Mouse (Mus musculus) embryo, embryonic 11.5 days (tissue): Measurements from ENCODE around the gene Limd1.

Experiments used
- DNase-seq: peaks from one replicate; pipeline ENCODE4 v3.0.0-alpha.2; 2012; ENCODE audit warnings: low read depth, low spot score

The Limd1 gene

DNA sequence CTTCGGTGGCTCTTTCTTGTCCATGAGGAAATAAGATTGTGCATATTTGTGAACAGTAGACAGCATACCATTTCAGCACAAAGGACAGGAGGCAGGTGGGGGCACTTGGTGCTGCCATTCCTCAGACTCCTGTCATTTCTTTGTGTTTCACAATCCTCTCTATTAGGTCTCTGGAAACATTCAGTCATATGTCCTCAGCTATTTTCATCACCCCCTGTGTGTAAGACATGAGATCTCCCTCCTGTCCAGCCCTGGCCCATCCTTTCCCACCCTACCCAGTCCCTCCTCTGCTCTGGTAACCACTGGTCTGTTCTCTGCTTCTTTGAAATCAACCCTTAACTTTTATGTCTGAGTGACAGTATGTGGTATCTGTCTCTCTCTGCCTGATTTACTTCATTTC lies 5.1 kb downstream of the Limd1 start:
- no peak for DNase-seq

DNA sequence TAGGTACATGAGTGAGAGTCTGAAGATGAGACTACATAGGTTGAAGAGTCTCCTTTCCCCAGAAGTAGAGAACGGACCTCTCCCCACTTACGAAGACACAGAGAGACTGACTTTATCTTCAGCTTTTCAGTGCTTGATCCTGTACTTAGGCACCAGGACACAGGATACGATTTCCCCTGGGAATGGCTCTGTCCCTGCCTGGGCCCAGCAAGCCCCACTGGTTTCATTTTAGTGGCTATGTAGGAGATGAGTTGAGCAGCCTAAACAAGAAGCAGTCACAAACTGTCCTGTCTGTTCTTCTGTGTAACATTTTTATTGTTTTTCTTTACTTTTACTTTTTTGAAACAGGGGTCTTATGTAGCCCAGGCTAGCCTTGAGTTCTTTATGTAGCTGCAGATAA lies 6.3 kb downstream of the Limd1 start:
- no peak for DNase-seq

- no peak for DNase-seq
These were observed 7.1 kb downstream of the Limd1 start for GRCm38 (mm10) chr9:123485561-123485960.

DNA sequence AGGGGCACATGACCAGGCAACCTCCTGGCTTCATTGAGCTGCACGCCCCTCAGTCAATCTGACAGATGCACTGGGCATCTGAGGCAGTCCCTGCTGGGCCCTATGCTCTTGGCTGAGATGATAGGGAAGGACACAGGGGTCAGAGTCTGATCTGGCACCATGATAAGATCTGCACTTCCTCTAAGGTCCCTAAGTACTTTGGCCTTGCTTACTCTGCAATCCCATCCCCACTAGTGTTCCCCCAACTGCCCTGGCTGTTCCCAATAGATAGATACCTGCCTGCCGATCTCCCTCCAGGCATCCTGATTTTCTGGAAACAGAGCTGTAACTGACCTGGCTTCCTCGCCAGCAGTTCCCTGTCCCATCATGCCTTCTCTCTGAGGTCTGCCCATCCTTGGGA lies 8.1 kb downstream of the Limd1 start:
- DNase-seq = no peak

GRCm38 (mm10) chr9:123489073-123489472 lies 10.6 kb downstream of the Limd1 start:
- no peak for DNase-seq

DNA sequence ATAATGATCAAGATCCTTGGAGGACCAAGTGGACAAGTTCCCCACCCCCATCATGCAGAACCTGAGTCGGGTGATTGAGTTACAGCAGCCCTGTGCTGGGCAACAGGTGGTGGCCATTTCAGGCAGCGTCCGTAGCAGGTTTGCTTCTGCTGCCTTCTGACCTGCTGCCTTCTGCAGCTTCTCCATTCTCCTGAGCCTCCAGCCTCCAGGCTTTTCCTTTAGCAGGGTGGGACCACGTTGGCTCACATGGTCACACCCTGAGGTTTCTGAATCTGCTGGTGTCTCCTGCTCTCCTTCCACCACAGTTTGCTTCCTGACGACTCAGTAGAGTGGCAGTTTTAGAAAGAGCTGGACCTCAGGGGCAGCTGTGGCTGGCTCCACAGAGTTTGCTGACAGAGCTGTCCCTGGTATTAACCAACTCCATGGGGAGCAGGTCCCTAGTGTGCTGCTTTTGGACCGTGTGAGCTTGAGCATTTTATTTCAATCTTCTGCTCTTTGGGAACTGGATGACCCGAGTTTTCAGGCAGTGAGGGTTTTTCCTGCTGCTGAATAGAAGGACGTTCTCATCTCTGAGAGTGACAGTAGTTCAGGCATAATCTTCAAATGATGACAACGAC lies 11.3 kb downstream of the Limd1 start:
- no peak for DNase-seq

GRCm38 (mm10) chr9:123490930-123491329 lies 12.4 kb downstream of the Limd1 start:
- DNase-seq = no peak

- DNase-seq = no peak
These were observed 13.5 kb downstream of the Limd1 start for GRCm38 (mm10) chr9:123491917-123492585.

DNA sequence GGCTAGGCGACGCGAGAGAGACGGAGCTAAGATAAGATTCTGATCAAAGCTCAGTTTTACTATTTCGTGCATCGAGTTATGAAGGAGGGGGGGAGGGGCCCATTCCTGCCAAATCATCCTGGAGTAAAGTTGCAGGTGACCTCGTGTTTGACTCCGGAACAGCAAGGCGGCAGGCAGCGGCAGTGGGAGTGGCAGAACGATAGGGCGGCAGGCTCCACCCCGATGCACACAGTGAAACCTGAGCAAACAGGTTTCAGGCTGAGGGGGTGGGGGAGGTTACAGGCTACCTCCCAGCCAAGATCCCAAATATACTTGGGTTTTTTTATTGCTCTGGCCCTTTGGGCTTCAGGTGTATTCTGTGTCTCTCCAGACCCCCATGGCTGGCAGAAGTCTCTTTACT lies 18.2 kb downstream of the Limd1 start:
- no peak for DNase-seq

GRCm38 (mm10) chr9:123497906-123498305 lies 19.4 kb downstream of the Limd1 start:
- DNase-seq = no peak

GRCm38 (mm10) chr9:123500480-123500879 lies 22.0 kb downstream of the Limd1 start:
- DNase-seq = no peak

DNA sequence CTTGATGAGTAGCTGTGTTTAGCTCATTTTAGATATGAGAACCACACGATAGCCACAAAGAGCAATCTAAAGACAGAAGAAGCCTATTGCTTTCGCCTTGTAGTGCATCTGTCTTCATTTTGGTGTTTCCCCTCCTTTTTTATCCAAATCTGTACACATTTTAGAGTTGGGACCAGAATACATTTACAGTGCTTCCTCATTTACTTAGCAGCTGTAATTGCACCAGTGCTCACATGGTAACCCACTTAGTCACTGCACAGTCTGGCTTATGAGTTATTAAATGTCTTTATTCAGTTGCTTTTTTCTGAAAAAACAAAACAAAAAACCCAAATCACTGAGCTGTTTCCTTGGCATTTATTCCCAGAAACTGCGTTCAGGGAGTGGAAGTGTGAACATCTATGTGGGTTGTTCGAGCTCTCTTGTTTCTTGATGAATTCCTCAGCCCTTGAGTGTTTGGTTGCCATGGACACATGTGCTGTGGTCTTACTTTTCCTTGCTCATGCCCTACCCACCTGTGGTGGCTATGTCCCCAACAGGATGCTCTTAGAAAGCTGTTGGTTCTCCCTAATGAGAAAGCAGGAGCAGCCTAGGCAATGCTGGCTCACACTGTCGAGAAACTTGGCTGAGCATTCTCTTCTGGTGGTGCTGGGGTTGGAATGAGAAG lies 24.8 kb downstream of the Limd1 start:
- DNase-seq = no peak

GRCm38 (mm10) chr9:123504325-123504724 lies 25.8 kb downstream of the Limd1 start:
- DNase-seq = peak; percentile 50

GRCm38 (mm10) chr9:123505598-123505997 lies 27.1 kb downstream of the Limd1 start:
- DNase-seq = no peak

DNA sequence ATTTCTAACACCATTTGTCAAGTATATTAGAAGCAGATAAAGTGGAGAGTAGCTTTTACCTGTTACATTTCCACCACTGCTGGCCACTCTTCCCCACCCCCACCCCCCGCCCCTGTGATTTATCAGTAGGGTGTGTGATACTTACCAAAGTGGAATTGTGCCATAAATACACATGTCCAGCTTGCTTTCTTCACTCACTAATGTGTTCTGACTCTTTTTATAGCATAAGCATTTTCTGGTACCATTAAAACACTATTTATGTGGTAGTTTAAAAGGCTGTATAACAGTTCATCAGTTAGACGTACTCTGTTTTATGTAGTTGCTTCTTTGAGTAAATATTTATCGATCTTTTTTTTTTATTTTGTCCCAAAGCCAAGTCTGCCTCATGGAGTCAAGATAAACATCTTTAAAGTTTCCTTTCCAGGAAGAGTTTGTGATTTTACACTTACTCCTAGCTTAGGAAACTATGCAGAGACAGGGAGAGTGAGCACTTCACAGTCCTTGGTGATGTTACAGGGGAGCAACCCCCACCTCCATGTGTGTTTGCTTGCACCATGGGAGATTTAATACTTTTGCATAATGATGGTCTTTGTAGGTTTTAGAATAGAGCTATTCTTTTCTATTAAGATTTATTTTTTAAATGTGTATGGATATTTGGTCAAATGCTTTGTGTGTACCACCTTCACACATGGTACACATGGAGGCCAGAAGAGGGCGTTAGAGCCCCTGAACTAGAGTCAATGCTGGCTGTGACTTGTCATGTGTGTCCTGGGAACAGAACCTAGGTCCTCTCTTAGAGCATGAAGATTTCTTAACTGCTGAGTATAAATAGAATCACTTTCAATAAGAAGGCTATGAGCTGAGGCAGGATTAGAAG lies 28.0 kb downstream of the Limd1 start:
- DNase-seq = no peak

- no peak for DNase-seq
These were observed 28.9 kb downstream of the Limd1 start for GRCm38 (mm10) chr9:123507380-123507779.

GRCm38 (mm10) chr9:123508986-123509385 lies 30.5 kb downstream of the Limd1 start:
- no peak for DNase-seq

DNA sequence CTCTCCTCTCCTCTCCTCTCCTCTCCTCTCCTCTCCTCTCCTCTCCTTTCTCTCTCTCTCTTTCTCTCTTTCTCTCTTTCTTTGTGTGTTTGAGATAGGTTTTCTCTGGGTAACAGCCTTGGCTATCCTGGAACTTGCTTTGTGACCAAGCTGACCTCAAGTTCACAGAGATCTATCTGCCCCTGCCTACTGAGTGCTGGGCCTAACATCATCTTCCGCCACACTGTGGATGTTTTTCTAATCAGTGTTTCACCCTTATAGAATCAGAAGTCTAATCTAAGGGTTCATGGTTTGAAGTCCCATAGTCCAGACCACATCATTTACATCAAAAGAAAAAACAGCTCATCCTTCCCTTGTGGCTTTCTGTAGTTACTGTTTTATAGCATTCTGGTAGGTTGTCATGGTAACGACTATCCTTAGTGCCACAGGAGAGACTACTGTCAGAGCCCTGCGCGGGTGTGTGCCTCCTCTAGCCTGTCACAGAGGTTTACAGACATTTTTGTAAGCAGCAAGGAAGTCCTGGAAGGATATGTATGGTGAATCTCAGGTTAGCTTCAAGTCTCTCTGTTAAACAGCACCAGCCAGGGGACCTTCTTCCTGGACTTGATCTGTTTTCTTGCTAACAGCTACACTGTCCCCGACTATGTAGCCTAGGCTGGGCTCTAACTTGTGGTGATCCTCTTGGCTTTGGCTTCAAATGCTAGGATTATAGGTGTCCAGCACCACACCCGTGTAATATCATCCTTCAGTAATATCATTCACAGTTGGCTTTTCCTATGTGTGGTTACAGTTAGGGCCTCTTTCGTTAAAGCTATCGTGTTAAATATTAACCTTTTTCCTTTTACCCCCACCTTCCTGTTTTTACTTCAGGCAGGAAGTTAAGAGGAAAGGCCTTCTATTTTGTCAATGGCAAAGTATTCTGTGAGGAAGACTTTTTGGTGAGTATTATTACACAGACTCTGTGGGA lies 31.4 kb downstream of the Limd1 start:
- DNase-seq = no peak

- DNase-seq = no peak
These were observed 32.4 kb downstream of the Limd1 start for GRCm38 (mm10) chr9:123510926-123511325.

DNA sequence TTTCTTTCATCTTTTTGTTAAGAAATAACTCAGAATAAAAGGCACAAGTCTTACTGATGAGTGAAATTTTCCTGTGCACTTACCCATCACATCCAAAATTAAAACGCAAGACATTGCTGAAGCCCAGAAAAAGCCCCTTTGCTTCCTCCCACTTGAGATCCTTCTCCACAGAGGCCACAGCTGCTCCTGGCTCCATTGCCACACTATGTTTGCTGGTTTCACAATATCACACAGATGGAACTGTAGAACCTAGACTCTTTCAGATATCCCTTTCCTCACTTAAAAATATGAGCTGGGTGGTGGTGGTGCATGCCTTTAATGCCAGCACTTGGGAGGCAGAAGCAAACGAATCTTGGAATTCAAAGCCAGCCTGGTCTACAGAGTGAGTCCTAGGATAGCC lies 34.0 kb downstream of the Limd1 start:
- no peak for DNase-seq

DNA sequence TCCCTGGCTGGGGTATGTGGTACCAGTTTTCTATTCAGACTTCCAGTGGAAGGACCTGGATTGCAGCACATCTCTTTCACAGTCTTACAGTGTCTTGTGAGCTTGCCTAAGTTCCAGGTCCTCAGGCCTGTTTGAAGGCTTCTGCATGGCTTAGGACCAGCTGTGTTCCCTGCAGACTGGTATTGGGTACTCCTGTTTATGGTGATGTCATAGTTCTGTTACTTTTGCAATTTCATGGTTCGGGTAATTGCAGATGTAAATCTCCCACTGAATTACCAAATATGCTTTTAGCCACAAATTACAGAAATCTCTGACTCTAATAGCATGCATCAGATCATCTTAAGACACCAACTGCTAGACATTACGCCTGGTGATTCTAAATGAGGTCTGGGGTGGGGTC lies 36.6 kb downstream of the Limd1 start:
- DNase-seq = no peak
